Mouse (Mus musculus): Measurements from ENCODE around the gene Rbp3.

The Rbp3 gene

DNA sequence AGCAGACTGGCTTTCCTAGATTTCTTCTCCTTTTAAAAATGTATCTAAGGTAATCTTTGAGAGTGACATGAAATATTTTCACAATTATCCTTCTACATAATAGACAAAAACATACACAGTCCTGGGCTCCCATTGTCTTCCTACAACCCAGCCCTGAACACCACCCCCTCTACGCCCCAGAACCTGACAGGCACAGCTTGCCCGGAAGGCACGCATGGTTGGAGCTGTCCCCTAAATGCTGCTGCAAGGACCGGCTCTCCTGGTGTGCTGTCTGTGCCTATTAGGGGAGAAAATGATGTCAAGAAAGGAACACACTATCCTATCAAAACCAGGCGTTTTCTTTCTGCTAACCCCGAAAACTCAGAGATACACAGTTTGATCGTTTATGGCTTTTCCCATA lies 23.9 kb downstream of the Rbp3 start:
- no peak for DNase-seq

DNA sequence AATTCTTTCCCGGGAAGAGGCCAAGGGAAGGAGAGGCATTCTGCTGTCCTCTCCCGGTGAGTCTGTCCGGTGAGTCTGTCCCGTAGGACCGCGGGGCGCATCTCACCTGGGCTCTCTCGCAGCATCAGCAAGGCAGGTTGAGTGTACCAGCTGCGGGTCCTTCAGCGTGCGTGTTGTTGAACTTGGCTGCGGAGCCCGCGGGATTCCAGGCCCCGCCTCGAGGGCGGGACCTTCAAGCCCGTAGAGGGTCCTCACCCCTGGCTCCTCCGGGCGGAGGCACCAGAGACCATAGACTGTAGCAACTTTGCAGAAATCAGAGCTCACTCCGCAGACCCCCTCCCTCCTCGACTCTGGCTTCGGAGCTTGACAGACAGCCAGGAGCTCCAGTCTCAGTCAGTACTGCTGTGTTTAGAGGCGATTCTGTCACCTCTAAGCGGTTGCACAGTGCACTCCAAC lies 24.8 kb downstream of the Rbp3 start, which contains the start of gene Zfp488:
TSS of gene Zfp488 (minus strand) at position 161 of the 456 bp plus-strand sequence.
- peak; percentile 27 to 33 for DNase-seq

- DNase-seq = no peak
Measured at GRCm38 (mm10) chr14:33989201-33989600, 35.4 kb downstream of the Rbp3 start.

GRCm38 (mm10) chr14:33991971-33992370 lies 38.2 kb downstream of the Rbp3 start:
- DNase-seq = no peak

GRCm38 (mm10) chr14:33993051-33993450 lies 39.2 kb downstream of the Rbp3 start:
- no peak for DNase-seq

GRCm38 (mm10) chr14:33993521-33994289 lies 39.9 kb downstream of the Rbp3 start:
- DNase-seq = no peak

- DNase-seq = no peak
Measured at GRCm38 (mm10) chr14:33997427-33997826, 43.6 kb downstream of the Rbp3 start.

- DNase-seq = no peak
Measured at GRCm38 (mm10) chr14:34000076-34000475, 46.3 kb downstream of the Rbp3 start.

DNA sequence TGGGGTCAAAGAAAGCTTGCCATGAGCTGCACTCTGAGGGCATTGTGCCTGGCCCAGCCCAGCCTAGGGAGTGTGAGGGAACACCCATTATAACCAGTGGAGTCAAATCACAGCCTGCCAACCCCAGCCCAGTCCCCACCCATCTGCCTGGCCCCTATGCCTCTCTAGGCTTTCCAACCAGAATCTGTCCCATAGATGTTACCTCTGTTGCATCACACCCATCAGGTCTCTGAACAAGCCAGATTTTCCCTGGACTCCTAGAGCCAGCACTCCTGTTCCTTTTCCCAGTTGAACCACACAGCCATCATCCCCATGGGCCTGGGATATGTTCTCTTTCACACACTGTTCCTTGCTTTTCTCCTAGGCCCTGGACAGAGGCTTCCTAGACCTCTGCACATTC lies 47.6 kb downstream of the Rbp3 start:
- DNase-seq = no peak

DNA sequence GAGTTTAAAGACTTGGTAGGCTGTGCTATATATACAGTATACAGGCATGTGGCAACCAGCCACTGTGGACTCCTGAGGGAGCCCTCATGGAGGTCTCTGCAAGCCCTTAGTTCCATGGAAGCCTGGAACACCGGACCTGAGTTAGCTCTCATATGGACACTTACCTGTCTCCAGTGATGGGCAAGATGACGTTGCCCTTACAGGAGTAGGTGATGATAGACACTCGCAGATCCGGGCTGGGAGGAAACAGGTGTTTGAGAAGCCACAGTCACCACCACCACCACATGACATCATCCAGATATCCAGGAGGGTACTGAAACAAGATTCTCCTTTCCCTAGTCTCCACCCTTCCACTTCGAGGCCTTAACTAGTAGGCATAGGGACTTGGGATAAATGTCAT lies 48.6 kb downstream of the Rbp3 start:
- no peak for DNase-seq

Data from kidney, postnatal 4 days (tissue).